Mouse (Mus musculus) kidney, postnatal 4 days (tissue): ENCODE data around the gene Hjurp.

Experiments
- DNase-seq, 2 experiments: peaks; one replicate each; pipeline ENCODE4 v3.0.0; 2021; ENCODE audit warnings: mixed read lengths in 2 of 2

The Hjurp gene

GRCm38 (mm10) chr1:88277098-88277817 is at the start of gene Hjurp, which contains the start of gene Trpm8:
Hjurp (minus strand) TSS chr1:88277633.
Trpm8 (plus strand) TSS chr1:88277661.
- peak; percentile 100 for DNase-seq

- DNase-seq, result no peak
These were observed 45.7 kb upstream of the Hjurp start for GRCm38 (mm10) chr1:88323101-88323500.

GRCm38 (mm10) chr1:88322146-88322545 is 44.7 kb upstream of the Hjurp start:
- no peak for DNase-seq

- DNase-seq, result no peak
These were observed 43.5 kb upstream of the Hjurp start for GRCm38 (mm10) chr1:88320821-88321395.

- DNase-seq, result peak; percentile 76
These were observed 41.2 kb upstream of the Hjurp start for GRCm38 (mm10) chr1:88318531-88319060.

- DNase-seq, result no peak
These were observed 39.8 kb upstream of the Hjurp start for GRCm38 (mm10) chr1:88317279-88317678.

GRCm38 (mm10) chr1:88310349-88310748 is 32.9 kb upstream of the Hjurp start:
- DNase-seq, result no peak

- DNase-seq, result no peak
These were observed 32.5 kb upstream of the Hjurp start for GRCm38 (mm10) chr1:88309905-88310304.

- no peak for DNase-seq
These were observed 31.6 kb upstream of the Hjurp start for GRCm38 (mm10) chr1:88309020-88309419.

- DNase-seq, result no peak
These were observed 29.7 kb upstream of the Hjurp start for GRCm38 (mm10) chr1:88307180-88307579.

- no peak for DNase-seq
These were observed 29.1 kb upstream of the Hjurp start for GRCm38 (mm10) chr1:88306543-88306942.

- no peak for DNase-seq
These were observed 27.8 kb upstream of the Hjurp start for GRCm38 (mm10) chr1:88305018-88305795.

GRCm38 (mm10) chr1:88304261-88304985 is 27.0 kb upstream of the Hjurp start:
- DNase-seq, result no peak

GRCm38 (mm10) chr1:88303762-88304161 is 26.3 kb upstream of the Hjurp start:
- no peak for DNase-seq

GRCm38 (mm10) chr1:88302057-88302740 is 24.8 kb upstream of the Hjurp start:
- DNase-seq, result no peak

- no peak for DNase-seq
These were observed 23.9 kb upstream of the Hjurp start for GRCm38 (mm10) chr1:88301121-88302014.

GRCm38 (mm10) chr1:88300301-88301050 is 23.0 kb upstream of the Hjurp start:
- DNase-seq, result no peak

GRCm38 (mm10) chr1:88299529-88299945 is 22.1 kb upstream of the Hjurp start:
- DNase-seq, result no peak

GRCm38 (mm10) chr1:88298686-88299528 is 21.5 kb upstream of the Hjurp start:
- no peak for DNase-seq
